Mouse (Mus musculus) frontal cortex, adult (tissue): ENCODE data around the gene Gmds.

Source experiments
- ATAC-seq: cut with Nextera tagmentation; 2 replicates; pipeline ENCODE4 v1.9.2; 2017; ENCODE audit warnings: mild to moderate bottlenecking, moderate library complexity, mixed read lengths; ENCODE audit not compliant: low TSS enrichment

Gene Gmds

DNA sequence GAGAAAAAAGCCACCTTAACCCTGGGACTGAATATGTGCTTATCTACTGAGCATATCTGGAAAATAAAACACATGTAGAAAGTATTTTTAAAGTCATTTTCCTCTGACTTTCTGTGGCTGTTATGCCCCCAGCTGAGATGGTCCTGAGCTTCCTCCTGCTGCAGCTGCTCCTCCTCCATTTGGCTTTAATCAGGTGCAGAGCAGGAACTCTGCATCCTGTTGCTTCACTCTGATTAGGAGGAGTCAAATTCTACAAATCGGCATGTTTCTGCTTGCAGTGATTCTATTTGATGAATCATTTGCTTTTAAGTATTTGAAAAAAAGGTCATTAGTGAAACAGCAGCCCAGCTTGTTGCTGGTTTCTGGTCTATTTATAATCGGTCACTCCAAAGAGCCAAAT lies 177.0 kb downstream of the Gmds start:
- no peak for ATAC-seq

DNA sequence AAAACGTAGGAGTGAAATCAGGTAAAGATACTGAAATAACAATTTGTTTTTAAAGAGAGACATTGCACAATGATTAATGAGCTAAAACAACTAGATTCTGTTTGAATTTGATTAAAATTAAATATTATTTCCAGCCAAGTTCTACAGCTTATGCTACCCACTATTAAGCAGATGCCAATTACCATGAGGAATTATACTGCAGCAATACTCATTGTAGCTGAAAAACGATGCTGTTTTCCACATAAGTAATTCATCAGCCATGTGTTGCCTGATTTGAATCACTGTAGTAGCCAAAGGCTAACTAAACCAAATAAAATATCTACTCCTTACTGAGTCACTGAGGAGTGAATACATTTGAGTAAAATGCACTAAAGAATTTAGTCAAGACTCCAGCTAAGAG lies 180.3 kb downstream of the Gmds start:
- no peak for ATAC-seq

DNA sequence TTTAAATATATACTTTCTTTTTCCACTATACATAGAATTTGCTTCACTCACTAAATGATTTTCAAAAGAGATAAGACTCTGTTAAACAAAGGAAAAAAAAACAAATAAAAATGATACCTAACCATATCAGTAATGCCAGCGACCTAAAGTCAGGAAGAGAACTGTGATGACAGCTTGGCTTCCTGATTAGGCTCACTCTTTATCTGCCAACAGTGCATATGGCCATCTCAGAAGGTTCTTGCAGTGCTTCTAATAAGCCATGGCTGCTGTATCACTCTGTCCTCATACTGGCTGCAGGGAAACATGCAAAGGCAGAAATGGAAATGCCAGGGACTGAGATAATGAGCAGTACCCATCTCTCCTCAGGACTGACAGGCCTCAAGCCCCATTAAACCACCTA lies 192.6 kb downstream of the Gmds start:
- ATAC-seq: no peak

DNA sequence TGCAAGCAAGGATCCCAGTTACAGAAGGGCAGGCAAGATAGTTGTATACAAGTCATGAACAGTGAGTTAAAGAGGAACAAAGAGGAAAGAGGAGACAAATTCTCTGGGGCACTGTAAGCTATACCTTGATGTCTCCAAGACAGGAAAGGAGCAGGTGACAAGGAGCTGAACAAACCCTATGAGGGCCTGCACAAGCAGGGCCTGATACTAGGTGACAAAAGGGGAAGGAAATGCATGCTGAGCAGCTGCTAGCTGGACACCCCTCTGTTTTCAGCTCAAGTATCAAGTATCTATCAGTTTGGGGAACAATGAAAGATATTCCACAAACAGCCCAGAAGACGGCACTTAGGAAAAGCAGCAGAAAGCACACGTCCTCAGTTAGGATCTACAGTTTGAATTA lies 193.4 kb downstream of the Gmds start:
- ATAC-seq: no peak

- no peak for ATAC-seq
Measured at GRCm38 (mm10) chr13:32143651-32144050, 194.9 kb downstream of the Gmds start.

DNA sequence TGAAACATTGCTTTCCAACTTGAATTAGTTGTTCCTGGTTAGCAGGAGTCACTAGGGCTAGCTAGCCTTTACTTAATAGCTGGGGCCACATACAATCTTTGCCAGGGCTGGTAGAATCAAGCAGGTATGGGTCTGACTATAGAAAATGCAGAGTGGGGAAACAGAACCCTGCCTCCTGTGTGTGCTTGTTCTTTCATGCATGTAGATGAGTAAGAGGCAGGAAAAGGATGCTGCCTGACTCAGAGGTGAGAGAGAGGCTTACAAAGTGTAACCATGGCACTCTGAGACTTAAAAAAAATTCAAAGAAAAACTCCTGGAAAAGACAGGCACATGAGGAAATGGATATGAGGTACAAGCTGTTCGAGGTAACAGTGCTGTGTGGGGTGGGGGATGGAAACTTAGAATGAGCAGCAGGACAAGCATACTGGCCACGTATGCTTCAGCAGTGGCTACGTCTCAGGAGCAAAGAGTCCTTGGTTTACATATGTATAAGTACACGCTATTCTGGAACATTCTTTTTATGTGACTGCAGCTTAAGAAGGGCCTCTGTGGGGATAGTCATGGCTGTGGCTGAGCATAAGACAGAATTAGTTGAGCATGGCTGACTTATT lies 203.8 kb downstream of the Gmds start:
- peak; percentile 77 for ATAC-seq

GRCm38 (mm10) chr13:32129970-32130369 lies 208.6 kb downstream of the Gmds start:
- no peak for ATAC-seq

DNA sequence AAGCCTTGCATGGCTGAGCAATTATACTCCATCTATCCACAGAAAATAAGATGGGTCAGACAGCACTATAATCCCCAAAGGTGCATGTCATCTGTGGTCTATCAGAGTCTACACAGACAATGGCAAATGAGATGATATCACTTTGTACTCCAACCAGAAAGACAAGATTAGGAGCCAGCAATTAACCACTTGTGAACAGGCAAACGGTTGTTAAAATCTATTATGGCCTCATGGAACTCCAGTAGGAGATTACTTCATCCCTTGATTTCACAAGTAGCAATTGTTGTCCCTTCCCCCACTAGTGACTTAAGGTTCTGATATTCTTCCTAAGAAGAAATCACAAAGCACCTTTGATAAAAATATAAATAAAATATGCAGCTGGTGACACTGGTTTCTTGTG lies 220.2 kb downstream of the Gmds start:
- no peak for ATAC-seq

DNA sequence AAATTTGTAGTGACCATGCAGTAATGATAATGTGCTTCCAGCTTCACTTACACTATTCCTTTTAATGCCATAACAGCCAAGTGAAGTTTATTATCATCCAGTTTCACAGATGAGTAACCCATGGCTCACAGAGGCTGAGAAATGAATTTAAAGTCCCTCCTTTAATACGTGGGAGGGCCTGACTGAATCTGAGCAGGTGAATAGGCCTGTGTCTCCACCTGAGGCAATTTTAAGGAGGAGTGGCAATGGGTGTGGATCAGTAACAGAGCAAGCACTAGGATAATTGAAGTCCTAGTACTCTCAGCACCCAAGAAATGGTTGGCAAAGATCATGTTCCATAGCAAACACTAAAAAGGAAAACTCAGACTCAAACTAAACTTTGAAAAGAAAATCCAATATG lies 223.1 kb downstream of the Gmds start:
- ATAC-seq: no peak

- ATAC-seq: no peak
Measured at GRCm38 (mm10) chr13:32113875-32114274, 224.7 kb downstream of the Gmds start.

- ATAC-seq: no peak
Measured at GRCm38 (mm10) chr13:32088303-32088977, 250.1 kb downstream of the Gmds start.

DNA sequence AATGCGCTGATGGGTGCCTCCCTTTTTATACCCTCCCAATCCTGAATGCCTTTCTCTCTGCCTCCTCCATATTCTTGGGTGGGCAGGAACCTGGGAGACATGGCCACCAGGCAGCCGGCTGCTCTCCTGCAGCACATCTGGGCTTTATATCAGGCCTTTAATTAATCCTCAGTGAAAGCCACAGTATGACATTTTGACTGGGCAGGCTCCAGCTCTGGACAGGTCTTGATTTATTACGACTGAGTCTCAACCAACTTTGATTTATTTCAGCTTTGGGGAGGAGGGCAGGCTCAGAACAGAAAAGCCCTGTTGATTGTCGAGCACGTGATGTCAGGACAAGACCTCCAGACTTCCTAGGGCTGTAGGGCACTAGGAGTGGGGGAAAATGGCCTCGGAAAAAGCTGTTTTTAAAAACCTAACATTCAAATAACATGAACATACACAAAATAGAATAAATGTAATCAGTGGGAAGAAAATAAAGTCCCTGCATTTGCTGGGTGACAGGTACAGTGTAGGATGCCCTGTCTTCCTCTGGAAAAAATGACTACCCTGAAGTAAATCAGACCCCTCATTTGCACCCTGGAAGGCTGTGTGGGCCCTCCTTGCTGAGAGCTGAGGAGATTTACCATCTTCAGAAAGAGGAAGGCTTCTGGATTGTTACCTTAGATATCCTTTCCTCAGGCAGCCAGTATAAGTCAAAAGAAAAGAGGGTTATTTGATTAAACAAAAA lies 257.9 kb downstream of the Gmds start:
- no peak for ATAC-seq

DNA sequence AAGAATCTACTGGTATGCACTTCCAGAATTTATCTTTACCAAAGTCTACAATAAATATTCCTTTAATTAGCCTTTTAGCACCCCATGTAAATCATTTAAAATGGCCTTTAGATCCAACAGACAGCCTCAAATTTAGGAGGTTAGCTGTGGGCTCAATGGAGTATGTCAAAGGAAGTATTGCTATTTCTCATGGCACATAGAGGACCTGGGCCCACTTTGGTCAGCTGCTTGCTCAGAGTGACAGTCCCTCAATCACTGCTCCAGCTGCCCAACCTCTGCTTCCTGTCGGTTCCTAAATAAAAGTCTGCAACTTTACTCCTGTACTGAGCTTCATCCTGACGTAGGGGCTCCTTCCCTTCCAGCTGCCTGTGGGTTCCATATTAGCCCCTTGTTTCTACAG lies 264.9 kb downstream of the Gmds start:
- ATAC-seq: no peak

GRCm38 (mm10) chr13:32055321-32055720 lies 283.2 kb downstream of the Gmds start:
- no peak for ATAC-seq

DNA sequence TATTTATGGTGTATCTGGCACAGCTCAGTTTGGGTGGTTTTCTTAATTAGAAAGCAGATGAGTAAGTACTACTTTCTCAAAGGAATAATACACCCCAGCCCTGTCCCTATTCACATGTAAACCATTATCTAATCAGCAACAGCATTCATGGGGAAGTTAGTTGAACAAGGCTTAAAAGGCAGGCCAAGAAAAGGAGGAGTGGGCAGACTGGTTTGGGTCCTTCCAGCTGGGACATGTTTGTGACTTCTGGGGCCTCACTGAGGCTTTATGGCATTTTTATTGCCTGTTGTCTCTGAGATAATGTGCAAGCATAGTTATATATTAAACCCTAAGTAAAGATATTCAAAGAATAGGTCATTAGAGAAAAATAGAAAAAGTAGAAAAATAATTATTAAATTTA lies 285.0 kb downstream of the Gmds start:
- ATAC-seq: no peak

- ATAC-seq: no peak
Measured at GRCm38 (mm10) chr13:32047980-32048959, 290.3 kb downstream of the Gmds start.

GRCm38 (mm10) chr13:32046961-32047360 lies 291.6 kb downstream of the Gmds start:
- no peak for ATAC-seq

- 0 out of 2 replicates have a peak, but pooled peaks have one; percentile 6 for ATAC-seq
Measured at GRCm38 (mm10) chr13:32042748-32043147, 295.8 kb downstream of the Gmds start.

GRCm38 (mm10) chr13:32040822-32041221 lies 297.7 kb downstream of the Gmds start:
- no peak for ATAC-seq

GRCm38 (mm10) chr13:32036902-32037301 lies 301.6 kb downstream of the Gmds start:
- no peak for ATAC-seq

GRCm38 (mm10) chr13:32034799-32035448 lies 303.6 kb downstream of the Gmds start:
- no peak for ATAC-seq
